In genomic region chr12:36150265-36150664, GRCm38 (mm10) we compare ENCODE assay signal across 16 mouse cellular contexts. TPM values are rescaled to one million over a fixed set of nuclear protein-coding genes. Genes with fewer than 3 reads are reported as not detected.
A peak's percentile ranks its signal among the peaks of the same experiment; 100 is the strongest.
DNase-seq lines count a peak whose midpoint lies in the region; ATAC-seq and TF ChIP-seq lines count a peak whose summit lies in the region.
"Had no signal": no experiment of that assay in that cellular context is flagged by ENCODE, and none has a peak within 500 bp of the region (broad histone marks: within the 10 kb centered on the region; RNA-seq: fewer than 3 reads in every experiment).

No protein-coding gene starts in this region.

- peak; percentile 39 for DNase-seq in gastrocnemius, adult 18-20 months (ENCODE audit: low spot score)
- DNase-seq in gastrocnemius, postnatal 36 days = no peak
- DNase-seq in MEL (ENCODE audit: low read depth, low spot score) = no peak
- peak; percentile 38 to 88 for DNase-seq in cerebellum, adult 2 months
- DNase-seq in thymus, postnatal 4 days = no peak
- DNase-seq in ovary, adult 18-20 months (ENCODE audit: low spot score) = no peak
- DNase-seq in gastrocnemius, adult 8-10 months (ENCODE audit: low spot score in 2 of 2) = no peak
- DNase-seq: kidney, adult 18-20 months; kidney, postnatal 4 days; retina, postnatal 1 day; thymus, adult 18-20 months had no signal

- no peaks in the 10 kb centered on the region for H3K27me3 ChIP-seq in MEL (ENCODE audit: control insufficient read depth in 1 of 2, insufficient read depth in 2 of 2, low read length in 2 of 2)
- H3K27me3 ChIP-seq in cerebellum, adult 2 months (ENCODE audit: control insufficient read depth, insufficient read depth, low read length) = no peaks in the 10 kb centered on the region; the same call in 1 of the 2 replicates
- H3K27me3 ChIP-seq in heart, embryonic 11.5 days (ENCODE audit: control insufficient read depth, insufficient read depth, low read length) = no peaks in the 10 kb centered on the region
- H3K27me3 ChIP-seq: hindbrain, embryonic 12.5 days had no signal

- peaks cover 0 to 10% of the 10 kb centered on the region in 2 experiments for H3K4me1 ChIP-seq in MEL (ENCODE audit: control insufficient read depth in 1 of 2, insufficient read depth in 2 of 2, low read length in 2 of 2)
- peaks cover 15% of the 10 kb centered on the region for H3K4me1 ChIP-seq in cerebellum, adult 2 months (ENCODE audit: control insufficient read depth, insufficient read depth, low read length)
- peaks cover 27% of the 10 kb centered on the region; the same call in 1 of the 2 replicates for H3K4me1 ChIP-seq in heart, embryonic 11.5 days (ENCODE audit: control insufficient read depth, insufficient read depth, low read length)

- no peak for TF ChIP-seq POLR2A in MEL (IDR thresholded peaks at IDR 0.05; ENCODE audit: control insufficient read depth in 1 of 2, insufficient read depth in 1 of 2, low read depth in 1 of 2, low read length in 2 of 2, poor library complexity in 1 of 2)
- no peak for TF ChIP-seq POLR2A in cerebellum, adult 2 months (IDR thresholded peaks at IDR 0.05; ENCODE audit: borderline replicate concordance, insufficient read depth, low read length)

- WGBS in cerebellum, adult 2 months = 9% methylated on average over 2 of the region's 2 CpGs
- 53% methylated on average over 2 of the region's 2 CpGs for WGBS in heart, embryonic 11.5 days (ENCODE audit: insufficient replicate concordance)

- peak overlapping the region; percentile 41 for H3K4me2 ChIP-seq in heart, embryonic 11.5 days
- H3K4me2 ChIP-seq: hindbrain, embryonic 12.5 days; liver, embryonic 11.5 days had no signal

- H3K4me3 ChIP-seq in MEL (ENCODE audit: control insufficient read depth in 1 of 2, insufficient read depth in 1 of 2, low read depth in 2 of 2, low read length in 2 of 2) = no peak overlapping the region
- H3K4me3 ChIP-seq in cerebellum, adult 2 months (replicated peaks; ENCODE audit: insufficient read depth, low read depth, low read length) = no peak overlapping the region
- no peak overlapping the region for H3K4me3 ChIP-seq in heart, embryonic 11.5 days (ENCODE audit: low read depth, low read length)
- H3K4me3 ChIP-seq: erythroblast, embryonic 14.5 days; hindbrain, embryonic 12.5 days; midbrain, embryonic 10.5 days had no signal

- TF ChIP-seq CTCF in MEL (IDR thresholded peaks at IDR 0.05 in 2 of 3, conservative IDR thresholded peaks at IDR 0.05 in 1 of 3; ENCODE audit: control insufficient read depth in 1 of 3, insufficient read depth in 1 of 3, low read depth in 2 of 3, low read length in 3 of 3, poor library complexity in 1 of 3, severe bottlenecking in 1 of 3) = no peak
- TF ChIP-seq CTCF in cerebellum, adult 2 months (IDR thresholded peaks at IDR 0.05; ENCODE audit: borderline replicate concordance, insufficient read depth, low read depth, low read length) = no peak

- H3K9me3 ChIP-seq in MEL (replicated peaks; ENCODE audit: insufficient read depth, low read length) = no peaks in the 10 kb centered on the region
- H3K9me3 ChIP-seq in heart, embryonic 11.5 days (replicated peaks; ENCODE audit: control insufficient read depth, low read length) = no peaks in the 10 kb centered on the region
- H3K9me3 ChIP-seq: hindbrain, embryonic 12.5 days had no signal

- ATAC-seq in heart, embryonic 11.5 days (replicated peaks; ENCODE audit: insufficient number of reproducible peaks, low FRiP score, low TSS enrichment) = no peak

- peaks cover 63% of the 10 kb centered on the region for H3K79me2 ChIP-seq in MEL (ENCODE audit: control insufficient read depth, insufficient read depth, low read length, poor library complexity)

- intact Hi-C loops in gastrocnemius, postnatal 36 days (cut with DNase I) = no loop called here

- H3K36me3 ChIP-seq in MEL (ENCODE audit: control insufficient read depth in 1 of 2, insufficient read depth in 2 of 2, low read length in 2 of 2) = peaks cover 0 to 16% of the 10 kb centered on the region in 2 experiments; a peak in 3 of 4 replicates
- no peaks in the 10 kb centered on the region for H3K36me3 ChIP-seq in heart, embryonic 11.5 days (ENCODE audit: control insufficient read depth, insufficient read depth, low read length)
- H3K36me3 ChIP-seq: hindbrain, embryonic 12.5 days had no signal

- TF ChIP-seq RAD21 in MEL (IDR thresholded peaks at IDR 0.05; ENCODE audit: low read depth, low read length) = no peak

- no peak overlapping the region for H3K9ac ChIP-seq in MEL (ENCODE audit: control insufficient read depth, low read depth, low read length, poor library complexity, severe bottlenecking)
- no peak overlapping the region for H3K9ac ChIP-seq in heart, embryonic 11.5 days (ENCODE audit: low read depth, low read length)
- H3K9ac ChIP-seq: hindbrain, embryonic 12.5 days had no signal

- no peak for TF ChIP-seq EP300 in MEL (IDR thresholded peaks at IDR 0.05; ENCODE audit: low read depth in 1 of 2, low read length in 2 of 2)

- H3K27ac ChIP-seq in MEL (ENCODE audit: control insufficient read depth, low read depth, low read length) = no peak overlapping the region
- no peak overlapping the region for H3K27ac ChIP-seq in cerebellum, adult 2 months (ENCODE audit: insufficient read depth, low read length)
- peak overlapping the region; percentile 51; the same call in 1 of the 2 replicates for H3K27ac ChIP-seq in heart, embryonic 11.5 days (ENCODE audit: low read depth, low read length)
- H3K27ac ChIP-seq: hindbrain, embryonic 12.5 days; midbrain, embryonic 10.5 days had no signal

TF ChIP-seq in MEL, 35 proteins besides CTCF, POLR2A, EP300 and RAD21:
- no peak for TF ChIP-seq SMC3 (IDR thresholded peaks at IDR 0.05; ENCODE audit: low read depth, low read length)
- TF ChIP-seq SIN3A (IDR thresholded peaks at IDR 0.05; ENCODE audit: low read length) = no peak
- TF ChIP-seq NRF1 (IDR thresholded peaks at IDR 0.05; ENCODE audit: insufficient read depth, low read depth, low read length, poor library complexity, severe bottlenecking) = no peak
- no peak for TF ChIP-seq CHD1 (IDR thresholded peaks at IDR 0.05; ENCODE audit: low read depth, low read length)
- peak; percentile 34; the same call in 1 of the 2 replicates for TF ChIP-seq MEF2A (IDR thresholded peaks at IDR 0.05; ENCODE audit: extremely low read depth, insufficient replicate concordance, low read depth, low read length, poor library complexity, severe bottlenecking)

RNA-seq across cellular contexts. Expression of gene Ankmy2, which starts 6.6 kb away (rescaled TPM):
- 1 to 10 TPM; 5.3 to 5.4 TPM for total RNA-seq in gastrocnemius, adult 18-20 months (2021)
- 1 to 10 TPM; 5.6 to 6.6 TPM for total RNA-seq in gastrocnemius, postnatal 36 days (2021)
- total RNA-seq in MEL (2012; rRNA removed) = 14.2 and 15.3 TPM in 2 replicates
- polyA plus RNA-seq in MEL (2012; ENCODE audit: insufficient read depth in 1 of 2, insufficient read length in 2 of 2, low read depth in 1 of 2, low replicate concordance in 2 of 2, missing spikeins in 1 of 2) = 10 to 100 TPM in 1 of 2 experiments, not detected in 1; 14.3 TPM
- 39.4 and 41.2 TPM in 2 replicates for polyA plus RNA-seq in cerebellum, adult 2 months (2012; rRNA removed)
- 28.6 and 34.0 TPM in 2 replicates for polyA plus RNA-seq in heart, embryonic 11.5 days (2014; fragmentation: Nextera tagmentation; extraction: Ambion mirVana)
- total RNA-seq in gastrocnemius, adult 8-10 months (2022) = 1 to 10 TPM; 4.0 to 6.6 (median 5.7) TPM

RNA-seq across cellular contexts. Expression of gene Bzw2, which starts 7.6 kb away (rescaled TPM):
- total RNA-seq in gastrocnemius, adult 18-20 months (2021) = 100 to 1,000 TPM; 105 to 125 TPM
- 100 to 1,000 TPM in 1 of 2 experiments, 10 to 100 TPM in 1; 98.9 to 109 TPM for total RNA-seq in gastrocnemius, postnatal 36 days (2021)
- 141 and 155 TPM in 2 replicates for total RNA-seq in MEL (2012; rRNA removed)
- polyA plus RNA-seq in MEL (2012; ENCODE audit: insufficient read depth in 1 of 2, insufficient read length in 2 of 2, low read depth in 1 of 2, low replicate concordance in 2 of 2, missing spikeins in 1 of 2) = 100 to 1,000 TPM; 157 to 170 TPM
- 35.3 and 36.9 TPM in 2 replicates for polyA plus RNA-seq in cerebellum, adult 2 months (2012; rRNA removed)
- 223 and 238 TPM in 2 replicates for polyA plus RNA-seq in heart, embryonic 11.5 days (2014; fragmentation: Nextera tagmentation; extraction: Ambion mirVana)
- 100 to 1,000 TPM in 3 of 4 experiments, 10 to 100 TPM in 1; 96.8 to 117 (median 106) TPM for total RNA-seq in gastrocnemius, adult 8-10 months (2022)

Comparison
In these comparisons a context has a peak if more than half of its experiments do, and no peak if none do; other contexts are left out.
1. DNase-seq: peak in gastrocnemius, adult 18-20 months (single experiment) and cerebellum, adult 2 months (2 of 2); none in gastrocnemius, postnatal 36 days (0 of 2), MEL (single experiment), thymus, postnatal 4 days (single experiment), ovary, adult 18-20 months (single experiment) and gastrocnemius, adult 8-10 months (0 of 2).